Mouse (Mus musculus): ENCODE results near the gene Myrip. TPM values are rescaled to one million over a fixed set of nuclear protein-coding genes. Genes with fewer than 3 reads are reported as not detected.

The Myrip gene
- total RNA-seq, 1 experiment = 0.40 TPM

GRCm38 (mm10) chr9:120339975-120340695 lies 38.8 kb downstream of the Myrip start:
- no peak for TF ChIP-seq ZNF384 (IDR thresholded peaks at IDR 0.05; ENCODE audit: low read depth, low read length)
- TF ChIP-seq MAFK (IDR thresholded peaks at IDR 0.05; ENCODE audit: insufficient read depth, low read depth, low read length) = no peak
- TF ChIP-seq CHD2 (IDR thresholded peaks at IDR 0.05; ENCODE audit: low read depth, low read length) = no peak
- TF ChIP-seq ZC3H11A (IDR thresholded peaks at IDR 0.05; ENCODE audit: borderline replicate concordance, low read depth, low read length) = no peak
- no peak for TF ChIP-seq HCFC1 (IDR thresholded peaks at IDR 0.05; ENCODE audit: borderline replicate concordance, insufficient read depth, low read length)
- 0 out of 2 replicates have a peak, but pooled peaks cover 3% of the 10 kb centered on the region for H3K9me3 ChIP-seq (ENCODE audit: control insufficient read depth, insufficient read depth, low read depth, low read length)
- H3K4me1 ChIP-seq (ENCODE audit: control insufficient read depth in 2 of 2, insufficient read depth in 2 of 2, low read length in 2 of 2, poor library complexity in 1 of 2) = no peaks in the 10 kb centered on the region
- H3K27ac ChIP-seq (ENCODE audit: insufficient read depth, low read depth, low read length, poor library complexity, severe bottlenecking) = no peak overlapping the region
- H3K9ac ChIP-seq (ENCODE audit: insufficient read depth, low read depth, low read length, poor library complexity, severe bottlenecking) = no peak overlapping the region
- no peaks in the 10 kb centered on the region for H3K36me3 ChIP-seq (ENCODE audit: control insufficient read depth, insufficient read depth, low read length, poor library complexity, severe bottlenecking)
- no peak for DNase-seq (ENCODE audit: low read depth, low spot score)
- no peak overlapping the region for H3K4me3 ChIP-seq (ENCODE audit: insufficient read depth in 1 of 2, low read depth in 1 of 2, low read length in 2 of 2, poor library complexity in 1 of 2, severe bottlenecking in 1 of 2)
- in situ Hi-C loops (cut with MboI; ENCODE audit: low sequenced_read_pairs in 2 of 2, unreplicated experiment in 2 of 2) = no loop called here

- 0 out of 2 replicates have a peak, but pooled peaks cover 3% of the 10 kb centered on the region for H3K9me3 ChIP-seq (ENCODE audit: control insufficient read depth, insufficient read depth, low read depth, low read length)
- H3K4me3 ChIP-seq (ENCODE audit: insufficient read depth in 1 of 2, low read depth in 1 of 2, low read length in 2 of 2, poor library complexity in 1 of 2, severe bottlenecking in 1 of 2) = no peak overlapping the region
- in situ Hi-C loops (cut with MboI; ENCODE audit: low sequenced_read_pairs in 2 of 2, unreplicated experiment in 2 of 2) = no loop called here
- H3K27ac ChIP-seq (ENCODE audit: insufficient read depth, low read depth, low read length, poor library complexity, severe bottlenecking) = no peak overlapping the region
- TF ChIP-seq HCFC1 (IDR thresholded peaks at IDR 0.05; ENCODE audit: borderline replicate concordance, insufficient read depth, low read length) = no peak
- no peak for TF ChIP-seq CHD2 (IDR thresholded peaks at IDR 0.05; ENCODE audit: low read depth, low read length)
- TF ChIP-seq ZC3H11A (IDR thresholded peaks at IDR 0.05; ENCODE audit: borderline replicate concordance, low read depth, low read length) = no peak
- TF ChIP-seq ZNF384 (IDR thresholded peaks at IDR 0.05; ENCODE audit: low read depth, low read length) = no peak
- no peak for TF ChIP-seq MAFK (IDR thresholded peaks at IDR 0.05; ENCODE audit: insufficient read depth, low read depth, low read length)
- no peak for DNase-seq (ENCODE audit: low read depth, low spot score)
- H3K4me1 ChIP-seq (ENCODE audit: control insufficient read depth in 2 of 2, insufficient read depth in 2 of 2, low read length in 2 of 2, poor library complexity in 1 of 2) = no peaks in the 10 kb centered on the region
- H3K36me3 ChIP-seq (ENCODE audit: control insufficient read depth, insufficient read depth, low read length, poor library complexity, severe bottlenecking) = no peaks in the 10 kb centered on the region
- H3K9ac ChIP-seq (ENCODE audit: insufficient read depth, low read depth, low read length, poor library complexity, severe bottlenecking) = no peak overlapping the region
Observed at GRCm38 (mm10) chr9:120343123-120343790, 41.9 kb downstream of the Myrip start.

GRCm38 (mm10) chr9:120345651-120346151 lies 44.4 kb downstream of the Myrip start:
- H3K9me3 ChIP-seq (ENCODE audit: control insufficient read depth, insufficient read depth, low read depth, low read length) = 0 out of 2 replicates have a peak, but pooled peaks cover 3% of the 10 kb centered on the region
- H3K9ac ChIP-seq (ENCODE audit: insufficient read depth, low read depth, low read length, poor library complexity, severe bottlenecking) = no peak overlapping the region
- in situ Hi-C loops (cut with MboI; ENCODE audit: low sequenced_read_pairs in 2 of 2, unreplicated experiment in 2 of 2) = no loop called here
- TF ChIP-seq ZNF384 (IDR thresholded peaks at IDR 0.05; ENCODE audit: low read depth, low read length) (no peak), HCFC1 (IDR thresholded peaks at IDR 0.05; ENCODE audit: borderline replicate concordance, insufficient read depth, low read length) (no peak), MAFK (IDR thresholded peaks at IDR 0.05; ENCODE audit: insufficient read depth, low read depth, low read length) (no peak), ZC3H11A (IDR thresholded peaks at IDR 0.05; ENCODE audit: borderline replicate concordance, low read depth, low read length) (no peak)
- H3K36me3 ChIP-seq (ENCODE audit: control insufficient read depth, insufficient read depth, low read length, poor library complexity, severe bottlenecking) = no peaks in the 10 kb centered on the region
- no peaks in the 10 kb centered on the region for H3K4me1 ChIP-seq (ENCODE audit: control insufficient read depth in 2 of 2, insufficient read depth in 2 of 2, low read length in 2 of 2, poor library complexity in 1 of 2)
- DNase-seq (ENCODE audit: low read depth, low spot score) = no peak
- H3K27ac ChIP-seq (ENCODE audit: insufficient read depth, low read depth, low read length, poor library complexity, severe bottlenecking) = no peak overlapping the region
- no peak overlapping the region for H3K4me3 ChIP-seq (ENCODE audit: insufficient read depth in 1 of 2, low read depth in 1 of 2, low read length in 2 of 2, poor library complexity in 1 of 2, severe bottlenecking in 1 of 2)

- DNase-seq (ENCODE audit: low read depth, low spot score) = no peak
- Histone ChIP-seq H3K27ac (ENCODE audit: insufficient read depth, low read depth, low read length, poor library complexity, severe bottlenecking) (no peak overlapping the region), H3K4me3 (ENCODE audit: insufficient read depth in 1 of 2, low read depth in 1 of 2, low read length in 2 of 2, poor library complexity in 1 of 2, severe bottlenecking in 1 of 2) (no peak overlapping the region), H3K9ac (ENCODE audit: insufficient read depth, low read depth, low read length, poor library complexity, severe bottlenecking) (no peak overlapping the region), H3K9me3 (ENCODE audit: control insufficient read depth, insufficient read depth, low read depth, low read length) (no peaks in the 10 kb centered on the region), H3K36me3 (ENCODE audit: control insufficient read depth, insufficient read depth, low read length, poor library complexity, severe bottlenecking) (no peaks in the 10 kb centered on the region), H3K4me1 (ENCODE audit: control insufficient read depth in 2 of 2, insufficient read depth in 2 of 2, low read length in 2 of 2, poor library complexity in 1 of 2) (no peaks in the 10 kb centered on the region)
- TF ChIP-seq MAFK (IDR thresholded peaks at IDR 0.05; ENCODE audit: insufficient read depth, low read depth, low read length) = no peak
- no peak for TF ChIP-seq HCFC1 (IDR thresholded peaks at IDR 0.05; ENCODE audit: borderline replicate concordance, insufficient read depth, low read length)
- no peak for TF ChIP-seq ZC3H11A (IDR thresholded peaks at IDR 0.05; ENCODE audit: borderline replicate concordance, low read depth, low read length)
- TF ChIP-seq CHD2 (IDR thresholded peaks at IDR 0.05; ENCODE audit: low read depth, low read length) = no peak
- TF ChIP-seq ZNF384 (IDR thresholded peaks at IDR 0.05; ENCODE audit: low read depth, low read length) = no peak
- in situ Hi-C loops (cut with MboI; ENCODE audit: low sequenced_read_pairs in 2 of 2, unreplicated experiment in 2 of 2) = no loop called here
Observed at GRCm38 (mm10) chr9:120349145-120349544, 47.8 kb downstream of the Myrip start.

All from ES-E14 (cell line).